Mouse (Mus musculus) heart, adult 2 months (tissue): ENCODE measurements at regions not wholly inside any gene's neighbourhood (a gene's known extent, or its start where the extent isn't known, plus 50 kb on each side); places are given as distances from the start of the nearest gene placed in this dataset.

Source experiments
- DNase-seq, 2 experiments: peaks; one replicate each; pipeline ENCODE4 v3.0.0; 2021
- H3K27ac ChIP-seq: fragments of 200-600 bp; 2 replicates; pipeline ENCODE4 v1.8.1; 2022
- H3K27me3 ChIP-seq: fragments of 200-500 bp; 2 replicates; pipeline ENCODE4 v1.6.1; 2012; ENCODE audit warnings: mild to moderate bottlenecking, low read length, inconsistent platforms, mixed read lengths; ENCODE audit not compliant: control insufficient read depth, insufficient read depth
- H3K36me3 ChIP-seq: fragments of 200-500 bp; 2 replicates; pipeline ENCODE4 v1.6.1; 2012; ENCODE audit warnings: low read length, inconsistent platforms; ENCODE audit not compliant: control insufficient read depth, insufficient read depth
- H3K4me1 ChIP-seq: fragments of 200-500 bp; 2 replicates; pipeline ENCODE4 v1.6.1; 2011; ENCODE audit warnings: low read length; ENCODE audit not compliant: control insufficient read depth, insufficient read depth
- H3K4me3 ChIP-seq: fragments of 200-600 bp; 2 replicates; pipeline ENCODE4 v1.8.1; 2022
- H3K79me2 ChIP-seq: fragments of 200-500 bp; replicated peaks from 2 replicates; pipeline ENCODE4 v1.6.1; 2012; ENCODE audit warnings: mild to moderate bottlenecking, inconsistent platforms, low read length, moderate library complexity, mixed read lengths; ENCODE audit not compliant: control insufficient read depth, insufficient read depth
- H3K9ac ChIP-seq: fragments of 200-500 bp; 2 replicates; pipeline ENCODE4 v1.6.1; 2012; ENCODE audit warnings: low read depth, mild to moderate bottlenecking, control low read depth, inconsistent platforms, low read length, mixed read lengths
- CTCF ChIP-seq: fragments of 200-600 bp; IDR thresholded peaks from 2 replicates; pipeline ENCODE4 v1.8.1; 2022; ENCODE audit warnings: antibody characterized with exemption, mild to moderate bottlenecking, moderate library complexity
- EP300 ChIP-seq: fragments of 200-500 bp; IDR thresholded peaks from 2 replicates; pipeline ENCODE4 v1.6.1; 2011; ENCODE audit warnings: low read depth, low read length, control low read depth; ENCODE audit not compliant: insufficient read depth
- POLR2A ChIP-seq: fragments of 200-500 bp; IDR thresholded peaks from 2 replicates; pipeline ENCODE4 v1.6.1; 2011; ENCODE audit warnings: mild to moderate bottlenecking, low read depth, low read length, control low read depth; ENCODE audit not compliant: insufficient read depth
- WGBS: fragments of 180-500 bp; shearing (Covaris S2); methylation state at CpG from one replicate; pipeline ENCODE4 v1.1.7; 2018; 5-methylcytosine and 5-hydroxymethylcytosine counted together
- intact Hi-C: fragments of 180-260 bp; cut with DNase I; formaldehyde crosslinking; loops from one replicate; pipeline ENCODE4 v1.15.1; 2025

- H3K4me3 ChIP-seq = no peak overlapping the region
- 68% methylated on average over 3 of the region's 3 CpGs for WGBS
- H3K4me1 ChIP-seq = no peaks in the 10 kb centered on the region
- H3K36me3 ChIP-seq = no peaks in the 10 kb centered on the region
- TF ChIP-seq CTCF (no peak), POLR2A (no peak)
- intact Hi-C loops = no loop called here
- no peak overlapping the region for H3K9ac ChIP-seq
- H3K79me2 ChIP-seq = no peaks in the 10 kb centered on the region
- no peak overlapping the region for H3K27ac ChIP-seq
- no peak for DNase-seq
- H3K27me3 ChIP-seq = no peaks in the 10 kb centered on the region
Measured at GRCm38 (mm10) chr11:57913801-57914560, 81.4 kb upstream of the Hand1 start.

DNA sequence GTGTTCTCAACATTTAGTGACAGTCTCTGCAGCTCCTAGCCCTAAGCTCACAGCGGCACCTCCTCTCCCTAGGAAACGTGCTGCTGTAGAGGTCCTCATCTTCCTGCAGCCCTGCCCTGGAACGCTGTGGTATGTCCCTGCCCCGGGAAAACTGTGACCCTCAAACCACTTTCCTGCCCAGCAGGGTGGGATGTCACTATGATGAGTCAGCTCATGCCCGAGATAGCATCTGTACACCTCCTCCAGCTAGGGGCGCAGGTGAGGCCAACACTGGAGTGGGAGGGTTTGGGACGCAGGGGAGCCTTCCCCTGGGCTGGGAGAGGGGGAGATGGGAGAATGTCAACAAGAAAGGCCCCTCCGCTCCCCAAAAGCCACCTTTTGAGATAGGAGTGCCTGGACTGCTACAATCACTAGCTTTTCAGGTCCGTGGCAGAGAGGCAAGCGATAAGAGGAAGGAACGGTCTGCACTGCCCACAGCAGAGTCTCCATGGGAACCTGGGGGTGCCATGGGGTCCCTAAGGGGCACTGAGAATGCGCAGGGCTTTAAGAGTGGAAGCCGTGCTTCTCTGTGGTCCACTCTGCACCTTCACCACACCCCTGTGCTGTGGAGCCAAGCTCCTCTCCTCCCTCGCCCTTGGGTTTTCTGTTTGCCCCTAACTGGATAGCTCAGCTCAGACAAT, 80.5 kb upstream of the Hand1 start:
- Histone ChIP-seq H3K27ac (no peak overlapping the region), H3K27me3 (no peaks in the 10 kb centered on the region), H3K4me1 (no peaks in the 10 kb centered on the region), H3K36me3 (no peaks in the 10 kb centered on the region), H3K79me2 (no peaks in the 10 kb centered on the region), H3K4me3 (no peak overlapping the region), H3K9ac (no peak overlapping the region)
- intact Hi-C loops = no loop called here
- WGBS = 55% methylated on average over 14 of the region's 14 CpGs
- TF ChIP-seq POLR2A (no peak), CTCF (no peak)
- no peak for DNase-seq

GRCm38 (mm10) chr11:57911698-57912283, 79.2 kb upstream of the Hand1 start:
- WGBS = 39% methylated on average over 10 of the region's 10 CpGs
- H3K27ac ChIP-seq = no peak overlapping the region
- intact Hi-C loops = no loop called here
- H3K4me1 ChIP-seq = no peaks in the 10 kb centered on the region
- no peaks in the 10 kb centered on the region for H3K27me3 ChIP-seq
- no peak overlapping the region for H3K9ac ChIP-seq
- no peak overlapping the region for H3K4me3 ChIP-seq
- H3K36me3 ChIP-seq = no peaks in the 10 kb centered on the region
- no peak for DNase-seq
- no peaks in the 10 kb centered on the region for H3K79me2 ChIP-seq
- TF ChIP-seq CTCF (no peak), EP300 (no peak), POLR2A (no peak)

GRCm38 (mm10) chr11:57904216-57904615, 71.6 kb upstream of the Hand1 start:
- TF ChIP-seq CTCF (no peak), EP300 (no peak), POLR2A (no peak)
- Histone ChIP-seq H3K36me3 (no peaks in the 10 kb centered on the region), H3K4me1 (no peaks in the 10 kb centered on the region), H3K9ac (no peak overlapping the region), H3K4me3 (no peak overlapping the region), H3K27me3 (no peaks in the 10 kb centered on the region), H3K79me2 (no peaks in the 10 kb centered on the region), H3K27ac (no peak overlapping the region)
- no peak for DNase-seq
- intact Hi-C loops = no loop called here
- WGBS = 26% methylated on average over 9 of the region's 9 CpGs

DNA sequence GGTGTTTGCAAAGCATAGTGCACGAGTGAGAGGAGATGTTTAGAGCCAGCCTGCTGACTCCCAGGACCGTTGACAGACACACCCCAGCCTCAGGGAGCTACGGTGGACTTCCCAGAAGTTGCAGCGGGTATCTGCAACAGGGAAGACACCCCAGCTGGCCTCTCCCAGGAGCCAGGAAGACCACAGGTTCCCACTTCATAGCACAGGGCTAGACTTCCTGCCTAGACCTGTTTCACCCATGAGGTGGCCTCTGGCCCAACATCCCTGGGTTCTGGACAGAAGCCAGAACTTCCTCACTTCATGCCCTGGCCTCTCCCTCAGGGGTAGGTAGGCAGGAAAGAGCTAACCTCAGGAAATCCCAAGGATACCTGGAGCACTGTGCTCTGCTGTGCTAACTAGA, 66.7 kb upstream of the Hand1 start:
- H3K27ac ChIP-seq = no peak overlapping the region

GRCm38 (mm10) chr11:57895497-57895896, 62.9 kb upstream of the Hand1 start:
- intact Hi-C loops = no loop called here
- H3K4me3 ChIP-seq = no peak overlapping the region
- no peak overlapping the region for H3K27ac ChIP-seq
- H3K4me1 ChIP-seq = no peaks in the 10 kb centered on the region
- H3K36me3 ChIP-seq = no peaks in the 10 kb centered on the region
- no peaks in the 10 kb centered on the region for H3K79me2 ChIP-seq
- 23% methylated on average over 1 of the region's 1 CpGs for whole genome bisulfite sequencing
- no peak for DNase-seq
- H3K9ac ChIP-seq = no peak overlapping the region
- no peaks in the 10 kb centered on the region for H3K27me3 ChIP-seq
- TF ChIP-seq CTCF (no peak), POLR2A (no peak), EP300 (no peak)

More for the DNA sequence above, 66.7 kb upstream of the Hand1 start:
- Histone ChIP-seq H3K27me3 (no peaks in the 10 kb centered on the region), H3K4me1 (no peaks in the 10 kb centered on the region), H3K36me3 (no peaks in the 10 kb centered on the region), H3K9ac (no peak overlapping the region), H3K79me2 (no peaks in the 10 kb centered on the region), H3K4me3 (no peak overlapping the region)
- WGBS = 31% methylated on average over 4 of the region's 4 CpGs
- intact Hi-C loops = no loop called here
- TF ChIP-seq EP300 (no peak), CTCF (no peak), POLR2A (no peak)
- DNase-seq = no peak
